Mouse (Mus musculus): ENCODE measurements at regions not wholly inside any gene's neighbourhood (a gene's known extent, or its start where the extent isn't known, plus 50 kb on each side); places are given as distances from the start of the nearest gene placed in this dataset.
A peak's percentile ranks its signal among the peaks of the same experiment; 100 is the strongest.

- intact Hi-C loops (cut with DNase I), result no loop called here
- no peak for DNase-seq (ENCODE audit: extremely low spot score in 1 of 2, low spot score in 2 of 2)
These were observed 336.3 kb upstream of the Tgfbr2 start for GRCm38 (mm10) chr9:116511450-116511849.

GRCm38 (mm10) chr9:116507756-116508155 lies 332.6 kb upstream of the Tgfbr2 start:
- DNase-seq (ENCODE audit: extremely low spot score in 1 of 2, low spot score in 2 of 2), result no peak
- intact Hi-C loops (cut with DNase I), result no loop called here

GRCm38 (mm10) chr9:116502831-116503230 lies 327.7 kb upstream of the Tgfbr2 start:
- intact Hi-C loops (cut with DNase I), result no loop called here
- peak in 1 of 2 experiments; percentile 26 for DNase-seq (ENCODE audit: extremely low spot score in 1 of 2, low spot score in 2 of 2)

- intact Hi-C loops (cut with DNase I), result no loop called here
- DNase-seq (ENCODE audit: extremely low spot score in 1 of 2, low spot score in 2 of 2), result no peak
These were observed 325.8 kb upstream of the Tgfbr2 start for GRCm38 (mm10) chr9:116500951-116501350.

GRCm38 (mm10) chr9:116491227-116491626 lies 316.1 kb upstream of the Tgfbr2 start:
- no peak for DNase-seq (ENCODE audit: extremely low spot score in 1 of 2, low spot score in 2 of 2)
- intact Hi-C loops (cut with DNase I), result no loop called here

- intact Hi-C loops (cut with DNase I), result no loop called here
- DNase-seq (ENCODE audit: extremely low spot score in 1 of 2, low spot score in 2 of 2), result peak; percentile 19 to 24
These were observed 314.6 kb upstream of the Tgfbr2 start for GRCm38 (mm10) chr9:116489787-116490186.

- peak in 1 of 2 experiments; percentile 37 for DNase-seq (ENCODE audit: extremely low spot score in 1 of 2, low spot score in 2 of 2)
- intact Hi-C loops (cut with DNase I), result no loop called here
These were observed 314.1 kb upstream of the Tgfbr2 start for GRCm38 (mm10) chr9:116489273-116489672.

GRCm38 (mm10) chr9:116477309-116477708 lies 302.1 kb upstream of the Tgfbr2 start:
- no peak for DNase-seq (ENCODE audit: extremely low spot score in 1 of 2, low spot score in 2 of 2)
- intact Hi-C loops (cut with DNase I), result no loop called here

- no peak for DNase-seq (ENCODE audit: extremely low spot score in 1 of 2, low spot score in 2 of 2)
- intact Hi-C loops (cut with DNase I), result no loop called here
These were observed 300.2 kb upstream of the Tgfbr2 start for GRCm38 (mm10) chr9:116475206-116475955.

- no peak for DNase-seq (ENCODE audit: extremely low spot score in 1 of 2, low spot score in 2 of 2)
- intact Hi-C loops (cut with DNase I), result no loop called here
These were observed 297.7 kb upstream of the Tgfbr2 start for GRCm38 (mm10) chr9:116472855-116473254.

- no peak for DNase-seq (ENCODE audit: extremely low spot score in 1 of 2, low spot score in 2 of 2)
- intact Hi-C loops (cut with DNase I), result no loop called here
These were observed 293.6 kb upstream of the Tgfbr2 start for GRCm38 (mm10) chr9:116468569-116469250.

- intact Hi-C loops (cut with DNase I), result no loop called here
- no peak for DNase-seq (ENCODE audit: extremely low spot score in 1 of 2, low spot score in 2 of 2)
These were observed 291.2 kb upstream of the Tgfbr2 start for GRCm38 (mm10) chr9:116466336-116466735.

GRCm38 (mm10) chr9:116464626-116465025 lies 289.5 kb upstream of the Tgfbr2 start:
- no peak for DNase-seq (ENCODE audit: extremely low spot score in 1 of 2, low spot score in 2 of 2)
- intact Hi-C loops (cut with DNase I), result no loop called here

- no peak for DNase-seq (ENCODE audit: extremely low spot score in 1 of 2, low spot score in 2 of 2)
- intact Hi-C loops (cut with DNase I), result no loop called here
These were observed 287.1 kb upstream of the Tgfbr2 start for GRCm38 (mm10) chr9:116462232-116462631.

- intact Hi-C loops (cut with DNase I), result no loop called here
- DNase-seq (ENCODE audit: extremely low spot score in 1 of 2, low spot score in 2 of 2), result no peak
These were observed 284.9 kb upstream of the Tgfbr2 start for GRCm38 (mm10) chr9:116460022-116460421.

GRCm38 (mm10) chr9:116452050-116452449 lies 276.9 kb upstream of the Tgfbr2 start:
- intact Hi-C loops (cut with DNase I), result no loop called here
- DNase-seq (ENCODE audit: extremely low spot score in 1 of 2, low spot score in 2 of 2), result no peak

- intact Hi-C loops (cut with DNase I), result no loop called here
- no peak for DNase-seq (ENCODE audit: extremely low spot score in 1 of 2, low spot score in 2 of 2)
These were observed 275.7 kb upstream of the Tgfbr2 start for GRCm38 (mm10) chr9:116450829-116451228.

GRCm38 (mm10) chr9:116447734-116448133 lies 272.6 kb upstream of the Tgfbr2 start:
- intact Hi-C loops (cut with DNase I), result no loop called here
- DNase-seq (ENCODE audit: extremely low spot score in 1 of 2, low spot score in 2 of 2), result no peak

- DNase-seq (ENCODE audit: extremely low spot score in 1 of 2, low spot score in 2 of 2), result no peak
These were observed 263.4 kb upstream of the Tgfbr2 start for GRCm38 (mm10) chr9:116438580-116438979.

GRCm38 (mm10) chr9:116434414-116434813 lies 259.3 kb upstream of the Tgfbr2 start:
- intact Hi-C loops (cut with DNase I), result no loop called here
- no peak for DNase-seq (ENCODE audit: extremely low spot score in 1 of 2, low spot score in 2 of 2)

More at GRCm38 (mm10) chr9:116438580-116438979, 263.4 kb upstream of the Tgfbr2 start:
- intact Hi-C loops (cut with DNase I), result no loop called here

Measured in left cerebral cortex, postnatal 10 days (tissue).